Mouse (Mus musculus) left cerebral cortex, adult 11 months (tissue): ENCODE results near the gene Mybpc2.

Source experiments
- DNase-seq: peaks from one replicate; pipeline ENCODE4 v3.0.0; 2022; ENCODE audit warnings: low spot score

Gene Mybpc2

GRCm38 (mm10) chr7:44546274-44546673 is 21.8 kb upstream of the Mybpc2 start:
- DNase-seq: no peak

DNA sequence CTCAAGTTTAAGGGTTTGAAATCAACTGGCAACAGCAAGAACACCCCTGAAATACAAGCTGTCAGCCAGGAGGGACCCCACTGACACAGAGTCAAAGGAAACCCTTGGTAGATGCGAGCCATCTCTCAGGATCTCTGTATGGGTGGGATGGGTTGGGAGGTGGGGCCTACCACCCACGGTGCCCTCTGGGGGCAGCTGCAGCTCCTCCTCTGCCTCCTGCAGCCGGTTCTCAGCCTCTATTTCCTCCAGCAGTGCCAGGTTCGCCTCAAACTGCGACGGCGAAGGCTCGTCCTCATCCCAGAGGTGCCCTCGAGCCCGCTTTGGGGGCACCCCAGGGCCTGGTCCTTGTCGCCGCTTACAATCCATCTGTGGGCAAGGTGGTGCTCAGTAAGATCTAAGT is 18.6 kb upstream of the Mybpc2 start:
- DNase-seq: no peak

DNA sequence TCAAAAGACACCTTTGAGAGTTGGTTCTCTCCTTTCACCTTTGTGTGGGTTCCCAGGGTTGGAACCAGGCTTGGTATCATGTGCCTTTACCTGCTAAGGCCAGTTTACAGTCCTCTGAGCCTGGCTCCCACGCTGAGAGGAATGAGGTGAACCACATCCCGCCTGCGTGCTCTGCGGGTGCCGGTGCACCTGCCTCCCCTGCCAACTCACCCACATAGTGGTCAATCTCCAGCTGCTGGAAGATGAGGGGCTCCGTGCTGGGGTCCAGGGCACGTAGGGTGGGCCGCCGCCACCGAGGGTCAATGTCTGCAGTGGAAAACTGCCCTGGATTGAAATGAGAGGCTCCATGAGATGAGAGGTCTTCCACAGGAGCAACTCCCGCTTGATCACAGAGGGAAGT is 18.1 kb upstream of the Mybpc2 start:
- DNase-seq: no peak

- no peak for DNase-seq
Measured at GRCm38 (mm10) chr7:44538756-44539624, 14.5 kb upstream of the Mybpc2 start.

DNA sequence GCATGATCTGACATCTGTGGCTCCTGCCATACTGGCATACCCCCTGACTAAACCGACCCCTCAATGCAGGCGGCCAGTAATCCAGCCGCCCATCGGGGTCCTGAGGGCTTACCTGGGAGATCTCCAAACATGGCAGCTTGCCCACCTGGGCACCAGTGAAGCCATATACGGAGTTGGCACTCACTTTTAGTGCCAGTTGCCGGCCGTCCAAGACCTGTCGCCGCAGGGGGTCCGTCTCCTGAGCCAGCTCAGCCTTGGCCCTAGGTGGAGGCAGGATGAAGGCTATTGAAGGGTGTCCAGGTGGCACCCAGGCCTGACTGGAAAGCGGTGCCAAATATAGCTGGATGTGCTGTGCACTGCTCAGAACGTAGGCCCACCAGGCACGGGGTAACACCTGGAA is 13.0 kb upstream of the Mybpc2 start:
- no peak for DNase-seq

DNA sequence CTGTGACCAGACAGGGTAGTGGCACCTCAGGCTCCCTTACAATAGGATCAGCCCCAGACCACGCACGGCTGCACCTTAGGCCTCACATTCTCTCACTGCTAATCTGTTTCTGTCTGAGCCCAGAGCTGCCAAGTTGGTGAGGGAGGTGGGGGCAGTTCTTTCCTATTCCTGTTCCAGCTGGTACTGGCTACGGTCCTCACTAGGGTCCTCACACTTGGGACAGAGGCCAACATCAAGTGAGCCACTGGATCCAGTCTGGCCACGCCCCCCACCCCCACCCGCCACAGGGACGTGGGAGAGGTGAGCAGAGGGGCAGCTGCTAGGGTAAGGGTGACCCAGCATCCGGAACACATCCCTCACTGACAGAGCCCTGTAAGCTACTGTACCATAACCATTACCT is 12.6 kb upstream of the Mybpc2 start:
- no peak for DNase-seq

GRCm38 (mm10) chr7:44536590-44536968 is 12.1 kb upstream of the Mybpc2 start:
- no peak for DNase-seq

DNA sequence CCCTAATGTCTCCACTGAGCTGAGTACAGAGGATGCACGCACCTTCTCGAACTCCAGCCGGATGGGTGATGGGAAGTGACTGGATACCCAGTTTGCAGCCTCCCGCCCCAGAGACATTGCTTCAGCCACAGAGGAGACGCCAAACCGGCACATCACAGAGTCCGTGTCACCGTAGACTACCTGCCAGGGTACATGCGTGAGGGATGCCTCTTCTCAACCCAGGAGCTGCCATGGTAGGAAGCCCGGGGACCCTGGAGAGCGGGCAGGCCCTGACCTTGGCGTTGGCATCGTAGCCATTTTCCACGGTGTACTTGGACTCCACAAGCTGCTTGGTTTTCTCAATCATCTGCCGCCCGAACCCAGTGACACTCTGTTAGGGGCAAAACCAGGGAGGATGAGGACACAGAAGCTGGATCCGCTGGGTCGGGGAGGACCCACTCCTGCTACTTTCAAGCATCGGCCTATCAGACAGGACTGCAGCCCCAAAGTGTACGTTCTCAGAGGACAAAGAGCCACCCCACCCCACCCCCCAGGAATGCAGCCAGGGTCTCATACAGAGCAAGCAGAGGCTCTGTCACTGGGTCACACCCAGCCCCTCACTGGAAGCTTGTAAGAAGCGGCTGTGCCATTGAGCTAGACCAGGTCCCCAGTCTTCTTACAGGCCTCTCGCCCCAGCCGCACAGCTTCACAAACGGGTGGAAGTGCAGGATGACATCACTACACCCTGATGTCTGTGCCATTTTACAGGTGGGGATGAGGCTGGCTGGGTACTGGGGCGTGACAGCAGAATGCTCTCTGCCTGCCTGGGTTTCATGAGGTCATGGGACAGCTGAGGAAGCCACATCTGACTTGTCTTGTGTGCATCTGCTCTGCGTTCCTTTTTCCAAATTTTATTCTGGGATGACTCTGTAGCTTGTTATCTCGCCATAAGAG is 11.5 kb upstream of the Mybpc2 start:
- DNase-seq: no peak

DNA sequence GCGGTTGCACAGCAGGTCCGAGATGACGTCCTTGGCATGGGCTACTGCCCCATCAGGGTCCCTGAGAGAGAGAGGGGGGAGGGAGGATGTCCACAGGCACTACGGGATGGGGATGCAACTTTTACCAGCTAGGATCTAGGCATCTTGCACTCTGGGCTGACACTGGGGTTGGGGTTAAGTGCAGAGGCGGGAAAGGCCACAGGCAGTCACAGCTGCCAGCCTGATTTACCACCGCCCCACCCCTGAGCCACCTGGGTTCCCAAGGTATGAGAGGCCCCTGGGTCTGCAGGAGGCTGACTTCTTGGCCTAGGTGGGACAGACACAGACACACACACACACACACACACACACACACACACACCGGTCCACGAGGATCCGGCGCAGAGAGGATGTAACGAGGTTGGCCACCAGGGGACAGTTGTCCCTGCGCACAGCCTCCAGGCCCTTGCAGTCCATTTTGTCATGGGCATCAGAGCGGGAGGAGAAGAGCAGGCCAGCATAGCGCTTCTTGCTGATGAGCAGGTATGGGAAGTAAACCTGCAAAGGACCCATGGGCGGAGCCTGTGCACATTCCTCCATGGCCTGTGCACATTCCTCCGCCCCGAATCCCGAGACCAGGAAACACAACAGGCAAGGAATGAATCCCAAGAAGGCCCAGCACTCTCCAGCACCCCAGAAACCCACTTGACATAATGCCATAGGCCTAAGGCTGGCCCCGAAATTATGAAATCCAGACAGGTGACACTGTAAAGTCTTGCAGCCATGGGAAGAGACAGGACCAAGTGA is 10.4 kb upstream of the Mybpc2 start:
- no peak for DNase-seq

- no peak for DNase-seq
Measured at GRCm38 (mm10) chr7:44534242-44534641, 9.8 kb upstream of the Mybpc2 start.

DNA sequence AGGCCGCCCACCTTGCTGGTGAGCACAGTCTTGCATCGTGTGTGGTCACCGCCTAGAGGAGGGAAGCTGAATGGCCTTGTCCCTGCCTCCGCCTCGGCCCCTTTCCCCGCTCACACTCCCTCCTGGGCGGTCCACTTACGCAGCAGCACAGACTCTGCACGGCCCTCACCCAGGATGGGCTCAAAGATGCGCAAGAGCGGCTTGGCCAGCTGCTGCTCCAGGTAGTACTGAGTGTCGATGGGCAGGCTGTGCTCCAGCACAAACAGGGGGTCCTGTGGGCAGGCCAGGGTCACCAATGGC is 9.2 kb upstream of the Mybpc2 start:
- no peak for DNase-seq

- no peak for DNase-seq
Measured at GRCm38 (mm10) chr7:44532918-44533745, 8.7 kb upstream of the Mybpc2 start.

- DNase-seq: no peak
Measured at GRCm38 (mm10) chr7:44531946-44532732, 7.7 kb upstream of the Mybpc2 start, which contains the start of gene Spib. Spib (minus strand) TSS chr7:44532071.

- DNase-seq: no peak
Measured at GRCm38 (mm10) chr7:44531207-44531606, 6.8 kb upstream of the Mybpc2 start.

GRCm38 (mm10) chr7:44530507-44530906 is 6.1 kb upstream of the Mybpc2 start:
- DNase-seq: no peak

GRCm38 (mm10) chr7:44529518-44529917 is 5.1 kb upstream of the Mybpc2 start:
- no peak for DNase-seq

GRCm38 (mm10) chr7:44527483-44528398 is 3.3 kb upstream of the Mybpc2 start:
- peak; percentile 67 for DNase-seq

- no peak for DNase-seq
Measured at GRCm38 (mm10) chr7:44526414-44527154, 2.1 kb upstream of the Mybpc2 start.
